Mouse (Mus musculus) brain, adult 10 weeks (tissue): ENCODE measurements around the gene Dgkq. TPM values are rescaled to one million over a fixed set of nuclear protein-coding genes. Genes with fewer than 3 reads are reported as not detected.

Experiments
- polyA plus RNA-seq: library from polyadenylated mRNA; stranded (reverse); fragments of 350-450 nt; fragmentation: Illumina TruSeq; extraction: RNeasy Lipid Tissue Mini Kit (QIAGEN cat#74804); gene quantifications from one replicate; pipeline ENCODE4 v1.2.3, GENCODE M21; 2015; ENCODE audit warnings: low read depth, low replicate concordance

Gene Dgkq
- polyA plus RNA-seq = 37.9 TPM

GRCm38 (mm10) chr5:108668977-108669936, at the start of gene Dgkq:
Gene Dgkq (minus strand): TSS chr5:108669672.

DNA sequence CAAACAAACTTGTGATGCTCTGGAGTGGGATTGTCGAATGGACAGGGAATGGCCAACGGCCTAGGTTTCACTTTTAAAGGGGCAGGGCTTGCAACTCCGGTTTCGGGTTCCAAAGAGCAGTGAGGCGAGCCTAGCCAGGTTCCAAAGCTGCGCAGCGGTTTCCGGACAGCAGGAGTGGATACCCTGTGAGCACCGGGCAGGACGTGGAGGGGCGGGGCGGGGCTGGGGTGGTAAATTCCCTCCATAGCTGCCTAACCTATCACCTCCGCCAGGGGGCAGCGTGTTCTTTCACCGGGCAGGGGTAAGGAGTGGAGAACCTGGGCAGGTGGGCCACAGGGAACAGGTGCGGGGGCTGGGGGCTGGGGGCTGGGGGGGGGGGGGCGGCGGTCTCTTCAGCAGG, 22.8 kb upstream of the Dgkq start, which contains the start of gene Fgfrl1:
Fgfrl1 (plus strand) TSS at position 112 of the 400 bp plus-strand sequence.

DNA sequence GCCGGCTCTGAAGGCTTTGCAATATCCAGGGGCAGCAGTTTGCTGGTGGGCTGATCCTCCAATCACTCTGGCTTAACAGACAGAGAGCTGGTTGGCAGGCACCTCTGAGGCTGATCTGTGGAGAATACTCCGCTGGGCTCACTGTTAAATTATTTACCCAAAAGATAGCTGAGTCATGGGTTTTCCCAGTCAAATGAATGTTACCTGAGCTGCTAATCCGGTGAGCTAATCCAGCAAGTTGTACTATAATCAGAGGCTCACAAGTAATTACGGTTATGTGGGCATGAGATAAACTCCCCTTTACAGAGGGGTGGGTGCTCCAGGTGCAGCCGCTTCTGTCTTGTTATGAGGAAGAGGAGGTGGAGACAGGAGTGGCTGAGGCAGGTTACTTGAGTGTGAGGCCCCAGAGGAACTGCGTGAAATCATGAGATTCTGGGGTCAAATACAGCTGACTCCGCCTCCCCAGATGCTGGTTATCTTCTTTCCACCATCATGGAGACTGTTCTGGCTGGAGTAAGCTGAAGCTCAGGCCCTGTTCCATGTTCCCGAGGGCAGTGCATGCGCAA, 5.9 kb upstream of the Dgkq start, which contains the start of gene Slc26a1:
Slc26a1 (minus strand) TSS at position 319 of the 566 bp plus-strand sequence.

DNA sequence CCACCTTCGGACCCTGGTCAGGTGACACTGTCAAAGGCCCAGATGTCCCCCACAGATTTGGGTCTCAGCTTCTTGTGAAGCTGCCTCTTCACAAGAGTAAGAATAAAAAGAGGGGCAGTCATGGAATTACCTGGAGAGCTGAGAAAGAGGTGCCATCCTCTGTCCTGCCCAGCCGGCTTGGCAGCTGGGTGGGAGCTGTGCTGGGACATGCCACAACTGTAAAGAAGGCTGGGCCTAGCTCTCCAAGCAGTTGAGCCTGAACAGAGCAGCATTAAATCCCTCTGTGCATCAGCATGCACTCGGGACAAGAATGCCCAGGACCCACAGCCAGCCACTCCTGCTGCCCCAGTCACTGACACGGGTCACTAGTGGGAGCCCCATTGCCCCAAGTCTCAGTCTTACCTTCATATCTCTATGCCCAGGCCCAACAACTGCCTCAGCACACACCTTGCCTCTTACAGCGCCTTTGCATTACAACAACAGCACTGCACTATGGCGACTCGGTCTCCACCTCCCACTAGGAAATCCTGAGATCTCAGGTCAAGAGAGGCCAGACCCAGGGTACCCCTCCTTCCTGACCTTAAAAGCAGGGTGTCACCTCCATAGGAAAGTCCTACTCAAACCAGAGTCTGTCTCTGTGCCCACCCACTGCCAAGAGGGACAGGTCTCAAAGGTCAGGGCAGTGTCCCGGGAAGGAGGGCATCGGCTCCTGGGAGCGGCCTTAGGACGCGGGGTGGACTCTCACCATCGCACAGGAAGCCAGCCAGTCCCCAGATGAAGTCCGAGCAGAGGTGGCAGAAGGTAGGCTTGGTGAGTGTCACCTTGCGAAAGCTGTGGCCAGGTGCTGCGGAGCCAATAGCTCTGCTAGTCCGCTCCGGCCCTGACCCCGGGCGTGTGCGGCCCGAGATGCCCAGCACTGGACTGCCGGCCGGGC, 9.5 kb downstream of the Dgkq start, which contains the start of gene Idua:
Idua (plus strand) TSS at position 634 of the 934 bp plus-strand sequence.

DNA sequence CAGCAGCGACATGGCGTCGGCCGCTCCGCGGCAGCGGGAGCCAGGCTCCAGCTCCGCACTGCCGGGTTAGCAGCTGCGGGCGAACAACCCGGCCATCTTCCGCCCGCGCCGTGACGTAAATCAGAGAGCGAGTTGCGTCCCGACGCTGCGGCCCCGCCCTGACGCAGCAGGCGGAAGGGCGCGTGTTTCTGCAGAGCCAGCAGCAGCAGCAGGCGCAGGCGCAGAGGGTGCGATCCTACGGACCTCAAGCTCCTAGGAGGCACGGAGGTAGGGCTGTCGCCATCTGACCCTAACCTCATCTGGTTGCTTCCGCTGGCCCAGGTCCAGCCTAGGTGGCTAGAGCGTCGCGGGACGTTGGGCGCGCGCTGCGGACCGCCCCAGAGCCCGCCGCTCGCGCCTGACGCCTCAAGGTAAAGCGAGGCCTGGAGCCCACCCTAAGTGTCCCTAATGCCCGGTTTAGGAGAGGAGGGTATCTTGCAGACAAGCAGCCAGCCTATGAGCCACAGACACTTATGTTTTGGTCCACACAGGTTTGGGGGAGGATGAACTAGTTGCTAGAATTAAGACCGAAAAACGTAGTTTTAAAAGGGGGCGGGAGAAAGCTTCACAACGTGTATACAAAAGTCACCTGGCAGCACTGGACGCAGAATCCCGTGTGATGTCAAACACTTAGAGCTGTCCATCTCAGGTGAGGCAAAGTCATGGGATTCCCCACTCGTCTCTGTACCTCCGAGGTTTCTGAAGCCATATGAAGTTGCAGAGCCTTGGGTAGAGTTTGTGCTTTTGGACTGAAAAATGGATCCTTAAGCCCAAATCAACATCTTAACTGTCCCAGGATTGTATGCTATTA, 39.6 kb downstream of the Dgkq start, which contains the start of the genes Gak and Tmem175:
Gak (minus strand) TSS at position 122 of the 850 bp plus-strand sequence.
Tmem175 (plus strand) TSS at position 137 of the 850 bp plus-strand sequence.

Other genes with a start within 250 kb of the Dgkq start
- gene Atp5k, start 235.2 kb downstream of the Dgkq start, polyA plus RNA-seq = 1,292 TPM
- 0.46 TPM for gene Mfsd7a, start 220.8 kb downstream of the Dgkq start, polyA plus RNA-seq
- 17.0 TPM for gene Pcgf3, start 208.4 kb downstream of the Dgkq start, polyA plus RNA-seq
- gene Cplx1, start 119.6 kb downstream of the Dgkq start, polyA plus RNA-seq = 706 TPM
- 76.0 TPM for gene Gak, start 39.9 kb downstream of the Dgkq start, polyA plus RNA-seq
- gene Tmem175, start 39.9 kb downstream of the Dgkq start, polyA plus RNA-seq = 39.2 TPM
- 16.7 TPM for gene Idua, start 9.3 kb downstream of the Dgkq start, polyA plus RNA-seq
- 1.3 TPM for gene Slc26a1, start 5.9 kb upstream of the Dgkq start, polyA plus RNA-seq
- 20.9 TPM for gene Fgfrl1, start 22.7 kb upstream of the Dgkq start, polyA plus RNA-seq
- not detected for gene Rnf212, start 105.3 kb upstream of the Dgkq start, polyA plus RNA-seq
- not detected for gene Tmed11, start 125.7 kb upstream of the Dgkq start, polyA plus RNA-seq
- not detected for gene Vmn2r8, start 139.2 kb upstream of the Dgkq start, polyA plus RNA-seq
- gene Vmn2r9, start 182.9 kb upstream of the Dgkq start, polyA plus RNA-seq = not detected